Mouse (Mus musculus): ENCODE measurements around the gene S1pr3. TPM values are rescaled to one million over a fixed set of nuclear protein-coding genes. Genes with fewer than 3 reads are reported as not detected.

S1pr3 gene
- polyA plus RNA-seq, 1 experiment, result not detected

DNA sequence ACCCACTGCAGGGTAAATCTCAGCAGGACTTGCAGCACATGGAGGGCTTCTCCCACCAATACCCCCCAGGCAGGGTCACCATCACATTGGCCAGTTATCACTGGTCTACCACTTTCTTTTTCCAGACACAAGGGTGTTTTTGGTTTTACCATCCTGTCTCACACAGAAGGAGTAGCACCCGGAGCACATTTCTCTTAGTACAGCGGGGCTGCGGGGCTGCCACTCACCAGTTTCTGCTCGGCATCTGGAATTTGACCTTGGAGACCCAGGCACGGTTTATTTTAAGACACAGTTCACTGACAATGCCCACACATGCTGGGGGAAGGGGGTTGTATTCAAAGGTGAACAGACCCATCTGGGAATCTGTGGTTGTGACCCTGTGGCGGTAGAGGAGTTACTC lies 28.8 kb upstream of the S1pr3 start:
- Histone ChIP-seq H3K36me3 (replicated peaks; ENCODE audit: low read length) (no peaks in the 10 kb centered on the region), H3K4me1 (no peaks in the 10 kb centered on the region), H3K4me3 (replicated peaks) (no peak overlapping the region), H3K9me3 (peaks cover 20% of the 10 kb centered on the region), H3K27me3 (replicated peaks) (no peaks in the 10 kb centered on the region)
- TF ChIP-seq FLI1 (IDR thresholded peaks at IDR 0.05; ENCODE audit: low read length), result no peak
- TF ChIP-seq GATA1 (IDR thresholded peaks at IDR 0.05; ENCODE audit: borderline replicate concordance, low read length), result no peak

DNA sequence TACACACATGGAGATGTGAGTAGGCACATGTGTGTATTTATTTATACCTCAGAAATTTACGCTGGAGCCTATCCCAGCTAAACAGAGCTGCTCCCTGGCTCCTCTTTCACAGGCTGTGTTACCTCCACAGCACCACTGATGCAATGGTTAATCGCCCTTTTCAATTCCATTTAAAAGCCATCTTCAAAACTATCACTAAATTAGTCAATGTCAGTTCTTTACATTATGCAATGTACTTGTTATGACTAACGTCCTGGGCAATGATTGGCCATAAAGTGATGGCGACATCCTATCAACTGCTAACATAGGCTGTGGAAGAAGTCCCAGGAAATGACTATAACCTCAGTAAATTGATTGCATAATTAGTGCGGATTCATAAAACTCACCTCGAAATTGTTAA lies 26.9 kb upstream of the S1pr3 start:
- Histone ChIP-seq H3K27me3 (replicated peaks) (no peaks in the 10 kb centered on the region), H3K4me3 (replicated peaks) (no peak overlapping the region), H3K9me3 (peaks cover 10% of the 10 kb centered on the region), H3K36me3 (replicated peaks; ENCODE audit: low read length) (no peaks in the 10 kb centered on the region), H3K4me1 (no peaks in the 10 kb centered on the region)
- TF ChIP-seq GATA1 (IDR thresholded peaks at IDR 0.05; ENCODE audit: borderline replicate concordance, low read length) (no peak), FLI1 (IDR thresholded peaks at IDR 0.05; ENCODE audit: low read length) (no peak)

DNA sequence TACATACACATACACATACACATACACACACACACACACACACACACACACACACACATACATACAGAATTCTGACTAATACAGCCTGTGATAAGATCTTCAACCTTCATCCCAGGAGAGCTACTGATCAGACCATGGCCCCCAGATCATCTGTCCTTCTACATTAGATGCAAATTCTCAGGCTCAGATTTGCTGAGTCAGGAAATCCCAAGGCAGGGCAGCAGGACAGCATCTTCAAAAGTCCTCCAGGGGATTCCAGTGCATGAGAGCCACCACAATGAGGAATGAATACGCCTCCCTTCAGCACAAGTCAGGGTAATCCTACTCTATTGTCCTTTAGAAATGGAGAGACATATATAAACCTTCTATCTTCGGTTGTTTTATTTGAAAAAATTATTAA lies 23.5 kb upstream of the S1pr3 start:
- TF ChIP-seq GATA1 (IDR thresholded peaks at IDR 0.05; ENCODE audit: borderline replicate concordance, low read length) (no peak), FLI1 (IDR thresholded peaks at IDR 0.05; ENCODE audit: low read length) (no peak)
- no peaks in the 10 kb centered on the region for H3K27me3 ChIP-seq (replicated peaks)
- no peaks in the 10 kb centered on the region for H3K36me3 ChIP-seq (replicated peaks; ENCODE audit: low read length)
- no peak overlapping the region for H3K4me3 ChIP-seq (replicated peaks)
- H3K4me1 ChIP-seq, result peaks cover 9% of the 10 kb centered on the region
- peaks cover 6% of the 10 kb centered on the region for H3K9me3 ChIP-seq

DNA sequence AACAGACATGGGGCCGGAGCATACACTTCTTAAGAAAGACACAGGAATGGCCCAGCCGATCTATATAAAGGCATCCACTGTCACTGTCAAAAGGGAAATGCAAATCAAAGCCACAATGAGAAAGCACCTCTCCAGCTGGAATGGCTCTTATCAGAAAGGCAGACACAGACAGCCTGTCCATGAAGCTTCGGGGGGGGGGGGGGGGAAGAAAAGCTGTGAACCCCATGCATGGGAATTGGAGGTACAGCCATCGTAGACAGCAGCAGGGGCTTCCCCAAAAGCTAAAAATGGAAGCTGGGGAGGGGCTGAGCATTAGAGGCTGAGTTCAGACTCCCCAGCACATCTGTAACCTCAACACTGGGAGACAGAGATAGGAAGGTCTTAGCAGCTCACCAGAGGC lies 20.5 kb upstream of the S1pr3 start:
- no peaks in the 10 kb centered on the region for H3K27me3 ChIP-seq (replicated peaks)
- H3K4me1 ChIP-seq, result peaks cover 9% of the 10 kb centered on the region
- H3K4me3 ChIP-seq (replicated peaks), result no peak overlapping the region
- no peaks in the 10 kb centered on the region for H3K36me3 ChIP-seq (replicated peaks; ENCODE audit: low read length)
- TF ChIP-seq FLI1 (IDR thresholded peaks at IDR 0.05; ENCODE audit: low read length) (no peak), GATA1 (IDR thresholded peaks at IDR 0.05; ENCODE audit: borderline replicate concordance, low read length) (no peak)
- H3K9me3 ChIP-seq, result peaks cover 5% of the 10 kb centered on the region

DNA sequence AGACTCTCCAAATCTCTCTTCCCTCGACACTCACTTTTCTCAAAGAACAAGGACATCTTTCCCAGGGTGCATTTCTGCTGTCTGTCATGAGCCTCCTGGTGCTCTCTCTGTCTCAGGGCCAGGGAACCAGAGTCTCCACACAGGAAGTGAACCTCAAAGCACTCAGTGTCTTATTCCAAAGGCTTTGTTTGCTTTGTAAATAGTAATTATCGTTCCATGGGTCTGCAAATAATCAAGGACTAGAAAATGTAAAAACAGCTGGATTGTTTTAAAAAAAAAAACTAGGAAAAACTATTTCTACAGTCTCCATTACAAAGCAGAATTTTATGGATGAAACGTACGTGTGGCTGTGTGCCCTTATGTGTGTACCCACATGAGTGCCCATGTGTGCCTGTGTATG lies 18.0 kb upstream of the S1pr3 start:
- no peaks in the 10 kb centered on the region for H3K27me3 ChIP-seq (replicated peaks)
- H3K9me3 ChIP-seq, result 0 out of 2 replicates have a peak, but pooled peaks cover 7% of the 10 kb centered on the region
- H3K4me1 ChIP-seq, result peaks cover 9% of the 10 kb centered on the region
- H3K36me3 ChIP-seq (replicated peaks; ENCODE audit: low read length), result no peaks in the 10 kb centered on the region
- no peak overlapping the region for H3K4me3 ChIP-seq (replicated peaks)
- no peak for TF ChIP-seq FLI1 (IDR thresholded peaks at IDR 0.05; ENCODE audit: low read length)
- TF ChIP-seq GATA1 (IDR thresholded peaks at IDR 0.05; ENCODE audit: borderline replicate concordance, low read length), result no peak

DNA sequence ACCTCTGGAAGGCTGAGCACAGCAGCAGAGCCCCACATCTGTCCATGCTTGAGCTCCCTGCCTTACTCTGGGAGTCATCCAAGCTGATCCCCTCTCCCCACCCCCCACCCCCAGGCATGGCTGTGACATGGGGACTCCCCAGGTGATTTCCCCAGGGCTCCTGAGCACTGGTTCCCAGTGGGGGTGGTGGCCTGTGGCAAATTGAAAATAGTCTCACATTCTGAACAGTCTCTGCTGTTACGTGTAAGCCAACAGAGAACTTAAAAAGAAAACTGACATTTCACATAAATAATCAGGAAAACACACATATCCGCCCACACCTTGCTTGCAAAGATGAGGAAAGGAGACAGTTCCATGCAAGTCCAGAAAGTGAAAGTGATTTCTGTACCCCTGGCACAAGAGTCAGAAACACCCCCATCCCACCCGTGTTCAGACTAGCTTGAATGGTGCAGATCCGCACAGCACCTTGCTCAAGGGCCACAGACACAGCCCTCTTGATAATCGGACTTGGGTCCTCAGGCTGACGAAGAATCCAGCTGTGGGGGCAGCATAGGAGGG lies 17.0 kb upstream of the S1pr3 start:
- Histone ChIP-seq H3K4me3 (replicated peaks) (no peak overlapping the region), H3K36me3 (replicated peaks; ENCODE audit: low read length) (no peaks in the 10 kb centered on the region), H3K27me3 (replicated peaks) (no peaks in the 10 kb centered on the region), H3K9me3 (0 out of 2 replicates have a peak, but pooled peaks cover 10% of the 10 kb centered on the region), H3K4me1 (peaks cover 13% of the 10 kb centered on the region)
- no peak for TF ChIP-seq FLI1 (IDR thresholded peaks at IDR 0.05; ENCODE audit: low read length)
- no peak for TF ChIP-seq GATA1 (IDR thresholded peaks at IDR 0.05; ENCODE audit: borderline replicate concordance, low read length)

DNA sequence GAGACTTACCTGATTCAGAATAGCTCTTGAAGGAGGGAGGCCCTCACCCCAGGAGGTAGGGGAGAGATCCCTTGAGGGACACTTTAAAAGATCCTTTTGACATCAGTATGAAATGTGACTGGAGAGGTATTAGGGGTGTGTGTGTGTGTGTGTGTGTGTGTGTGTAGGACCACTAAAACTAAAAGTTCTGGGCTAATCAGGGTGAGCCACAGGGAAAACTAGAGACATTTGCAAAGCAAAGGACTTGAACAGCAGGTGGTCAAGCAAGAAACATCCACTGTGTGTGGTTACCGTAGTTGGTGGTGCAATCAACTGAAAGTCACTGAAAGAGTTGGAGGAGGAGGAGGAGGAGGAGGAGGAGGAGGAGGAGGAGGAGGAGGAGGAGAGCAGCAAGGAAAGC lies 16.2 kb upstream of the S1pr3 start:
- Histone ChIP-seq H3K36me3 (replicated peaks; ENCODE audit: low read length) (no peaks in the 10 kb centered on the region), H3K9me3 (0 out of 2 replicates have a peak, but pooled peaks cover 10% of the 10 kb centered on the region), H3K27me3 (replicated peaks) (no peaks in the 10 kb centered on the region), H3K4me1 (peaks cover 13% of the 10 kb centered on the region), H3K4me3 (replicated peaks) (no peak overlapping the region)
- TF ChIP-seq GATA1 (IDR thresholded peaks at IDR 0.05; ENCODE audit: borderline replicate concordance, low read length), result no peak
- TF ChIP-seq FLI1 (IDR thresholded peaks at IDR 0.05; ENCODE audit: low read length), result no peak

DNA sequence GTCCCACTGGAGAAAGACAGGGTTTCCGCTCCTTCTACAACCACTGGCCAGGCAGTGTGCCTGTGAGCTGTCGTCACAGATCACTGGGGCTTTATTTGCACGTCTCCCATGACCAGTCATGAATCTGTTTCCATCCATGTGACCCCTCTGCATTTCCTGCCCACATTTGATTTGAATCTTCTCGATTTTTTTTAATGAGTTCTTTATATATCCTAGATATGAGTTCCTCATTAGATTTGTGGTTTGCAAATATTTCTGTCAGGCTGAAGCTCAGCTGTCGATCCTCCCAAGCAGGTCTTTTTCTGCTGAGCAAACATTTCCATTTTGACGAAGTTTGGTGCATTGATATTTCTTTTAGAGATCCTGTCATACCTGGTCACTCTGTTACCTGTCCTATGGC lies 10.6 kb upstream of the S1pr3 start:
- no peak for TF ChIP-seq GATA1 (IDR thresholded peaks at IDR 0.05; ENCODE audit: borderline replicate concordance, low read length)
- Histone ChIP-seq H3K36me3 (replicated peaks; ENCODE audit: low read length) (no peaks in the 10 kb centered on the region), H3K9me3 (0 out of 2 replicates have a peak, but pooled peaks cover 10% of the 10 kb centered on the region), H3K27me3 (replicated peaks) (peaks cover 4% of the 10 kb centered on the region), H3K4me3 (replicated peaks) (no peak overlapping the region), H3K4me1 (0 out of 2 replicates have a peak, but pooled peaks cover 8% of the 10 kb centered on the region)

DNA sequence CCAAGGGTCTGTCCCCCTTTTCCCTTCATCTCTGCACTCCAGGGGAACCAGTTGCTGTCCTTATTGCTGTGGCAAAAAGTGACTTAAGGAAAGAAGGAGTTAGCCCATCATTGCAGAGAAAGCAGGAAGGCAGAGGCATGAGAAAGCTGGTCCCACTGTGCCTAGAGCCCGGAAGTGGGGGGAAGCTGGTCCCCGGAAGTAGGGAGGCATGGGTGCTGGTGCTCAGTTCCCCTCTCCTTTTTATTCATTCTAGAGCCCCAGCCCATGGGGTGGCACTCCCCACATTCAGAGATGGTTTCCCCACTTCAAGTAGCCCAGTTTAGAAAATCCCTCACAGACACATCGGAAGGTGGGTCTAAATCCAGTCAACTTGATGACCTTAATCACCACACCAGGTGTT lies 8.9 kb upstream of the S1pr3 start:
- TF ChIP-seq FLI1 (IDR thresholded peaks at IDR 0.05; ENCODE audit: low read length), result no peak
- TF ChIP-seq GATA1 (IDR thresholded peaks at IDR 0.05; ENCODE audit: borderline replicate concordance, low read length), result no peak
- Histone ChIP-seq H3K4me3 (replicated peaks) (no peak overlapping the region), H3K27me3 (replicated peaks) (peaks cover 4% of the 10 kb centered on the region), H3K4me1 (0 out of 2 replicates have a peak, but pooled peaks cover 8% of the 10 kb centered on the region), H3K9me3 (0 out of 2 replicates have a peak, but pooled peaks cover 9% of the 10 kb centered on the region), H3K36me3 (replicated peaks; ENCODE audit: low read length) (no peaks in the 10 kb centered on the region)

DNA sequence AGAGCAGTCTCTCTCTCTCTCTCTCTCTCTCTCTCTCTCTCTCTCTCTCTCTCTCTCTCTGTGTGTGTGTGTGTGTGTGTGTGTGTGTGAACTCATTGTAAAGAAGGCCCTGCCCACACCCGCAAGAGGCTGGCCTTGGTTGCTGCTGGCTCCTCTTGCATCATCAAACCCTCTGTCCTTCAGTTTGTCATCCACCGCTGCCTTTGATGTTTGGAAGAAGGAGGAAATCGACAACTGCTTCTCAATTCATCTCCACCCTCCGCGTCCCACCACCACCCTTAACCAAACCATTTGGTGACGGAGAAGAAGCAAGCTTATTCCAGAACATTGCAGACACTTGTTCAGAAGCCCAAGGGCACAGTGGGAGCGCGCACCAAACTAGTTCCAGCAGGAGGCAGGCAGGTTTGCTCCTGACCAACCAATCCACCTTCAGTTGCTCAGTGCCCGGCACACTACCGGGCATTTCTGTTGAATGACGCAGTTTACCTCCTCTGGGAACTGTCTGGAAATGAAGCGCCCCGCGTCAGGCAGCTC lies 8.2 kb upstream of the S1pr3 start:
- Histone ChIP-seq H3K4me1 (peaks cover 8% of the 10 kb centered on the region; the same call in 1 of the 2 replicates), H3K9me3 (peaks cover 11% of the 10 kb centered on the region; the same call in 1 of the 2 replicates), H3K4me3 (replicated peaks) (no peak overlapping the region), H3K27me3 (replicated peaks) (peaks cover 4% of the 10 kb centered on the region), H3K36me3 (replicated peaks; ENCODE audit: low read length) (no peaks in the 10 kb centered on the region)
- TF ChIP-seq FLI1 (IDR thresholded peaks at IDR 0.05; ENCODE audit: low read length) (no peak), GATA1 (IDR thresholded peaks at IDR 0.05; ENCODE audit: borderline replicate concordance, low read length) (no peak)
